Mouse (Mus musculus) spleen, postnatal 36 days (tissue): ENCODE measurements at regions not wholly inside any gene's neighbourhood (a gene's known extent, or its start where the extent isn't known, plus 50 kb on each side); places are given as distances from the start of the nearest gene placed in this dataset.
A peak's percentile ranks its signal among the peaks of the same experiment; 100 is the strongest.

ENCODE experiments used
- DNase-seq, 2 experiments: peaks; one replicate each; pipeline ENCODE4 v3.0.0; 2022; ENCODE audit warnings: low spot score in 2 of 2, mixed read lengths in 1 of 2

DNA sequence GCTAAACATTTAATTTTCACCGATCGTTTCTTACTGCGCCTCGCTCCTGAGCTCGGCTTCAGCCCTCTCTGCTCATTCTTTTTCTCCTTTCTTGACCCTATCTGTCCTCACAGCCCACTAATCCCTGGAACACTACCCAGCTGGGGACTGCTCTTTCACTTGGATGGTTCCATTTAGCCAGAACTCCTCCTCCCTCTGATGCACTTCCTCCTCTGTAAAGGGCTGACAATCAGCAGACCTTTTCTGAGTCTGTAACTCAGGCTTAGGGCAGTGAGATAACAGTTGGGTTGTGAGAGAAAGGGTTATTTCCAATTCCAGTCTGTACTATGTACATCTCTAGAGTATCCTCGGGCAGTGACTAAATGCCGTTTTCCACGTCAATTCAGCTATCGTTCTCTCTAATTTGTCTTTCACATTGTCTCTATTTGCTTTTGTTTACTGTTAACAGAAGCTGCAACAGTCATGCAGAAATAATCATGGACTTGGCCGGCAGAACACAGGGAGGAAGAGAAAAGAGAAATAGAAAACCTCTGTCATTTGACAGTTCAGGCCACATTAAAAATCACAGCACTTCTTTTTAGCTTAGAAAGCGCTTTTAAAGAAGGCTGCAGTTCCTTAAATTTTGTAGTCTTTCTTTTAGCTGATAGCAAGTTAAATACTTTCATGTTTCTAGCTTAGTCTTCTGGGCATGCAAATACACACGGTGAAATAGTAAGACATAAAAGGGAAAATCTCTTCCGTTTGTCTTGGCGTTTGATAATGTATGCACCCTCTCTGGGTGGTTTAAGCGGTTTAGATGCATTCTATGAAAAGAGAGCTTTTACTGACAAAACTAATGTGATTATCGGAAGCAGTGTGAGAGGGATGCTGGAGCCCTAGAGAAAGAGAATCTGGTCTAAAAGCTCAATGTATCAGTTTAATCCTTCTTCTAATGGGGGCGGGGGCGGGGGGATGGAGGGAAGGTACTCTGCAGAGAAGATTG lies 94.7 kb upstream of the Fam181b start:
- DNase-seq, result no peak

DNA sequence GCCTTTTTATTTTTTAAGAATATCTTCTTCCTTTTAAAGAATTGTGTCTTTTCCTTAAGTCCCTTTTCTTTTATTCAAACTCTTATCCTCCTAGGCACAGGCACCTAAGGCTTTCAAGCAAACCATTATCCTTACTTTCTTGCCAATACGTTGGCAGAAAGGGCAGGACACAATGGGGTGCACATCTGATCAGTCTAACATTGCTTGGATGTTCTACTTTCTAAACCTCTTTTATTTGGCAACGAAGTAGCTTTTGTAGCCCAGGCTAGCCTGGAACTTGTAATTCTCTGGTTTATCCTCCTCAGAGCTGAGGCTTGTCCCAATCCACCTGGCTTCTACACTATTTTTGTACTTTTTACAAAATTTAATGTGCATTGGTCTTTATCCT lies 94.0 kb upstream of the Fam181b start:
- DNase-seq, result no peak

- no peak for DNase-seq
Observed at GRCm38 (mm10) chr7:92998886-92999285, 80.8 kb upstream of the Fam181b start.

DNA sequence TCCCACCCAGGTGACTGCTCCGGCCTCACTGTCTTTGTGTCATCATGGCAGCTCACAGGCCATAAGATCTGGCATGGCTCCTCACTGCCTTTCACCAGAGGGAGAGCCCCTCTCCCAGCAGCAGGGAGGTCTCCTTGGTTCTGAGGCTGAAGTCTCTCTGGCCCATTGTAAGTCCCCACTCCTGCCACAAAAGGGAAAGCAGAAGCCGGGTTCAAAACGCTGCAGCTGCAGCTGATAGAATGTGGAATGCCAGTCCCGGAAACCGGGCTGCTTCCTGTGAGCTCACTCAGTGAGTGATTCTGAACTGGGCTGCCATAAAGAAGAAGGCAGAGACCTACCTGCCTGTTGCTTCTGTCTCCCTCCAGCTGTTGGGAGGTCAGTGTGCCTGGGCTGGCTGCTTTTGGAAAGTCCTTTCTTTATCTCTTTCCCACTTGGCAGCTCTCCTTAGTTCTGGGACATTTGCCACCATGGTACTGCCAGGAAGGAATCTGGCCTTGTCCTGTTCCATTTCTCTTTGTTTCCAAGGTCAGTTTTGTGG lies 72.9 kb upstream of the Fam181b start:
- peak; percentile 3 to 6 for DNase-seq

- no peak for DNase-seq
Observed at GRCm38 (mm10) chr7:93007721-93008120, 71.9 kb upstream of the Fam181b start.

DNA sequence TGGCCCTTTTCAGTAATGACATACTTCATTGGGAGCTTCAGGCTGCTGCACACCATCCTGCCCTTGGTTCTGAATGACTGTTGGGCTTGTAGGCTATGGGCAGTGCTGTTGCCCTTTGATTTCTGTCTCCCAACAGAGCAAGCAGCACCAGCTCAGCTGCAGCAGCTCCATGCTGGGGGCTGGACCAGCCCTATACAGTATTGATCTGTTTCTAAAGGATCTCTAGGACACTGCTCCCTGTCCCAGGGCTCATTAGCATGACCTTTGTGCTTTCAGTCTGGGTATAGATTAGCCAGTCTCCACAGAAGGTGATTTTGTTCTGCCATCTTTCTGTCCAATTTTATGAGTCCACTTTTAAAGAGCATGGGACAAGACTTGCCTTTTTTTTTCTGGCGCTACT lies 60.3 kb upstream of the Fam181b start:
- no peak for DNase-seq

DNA sequence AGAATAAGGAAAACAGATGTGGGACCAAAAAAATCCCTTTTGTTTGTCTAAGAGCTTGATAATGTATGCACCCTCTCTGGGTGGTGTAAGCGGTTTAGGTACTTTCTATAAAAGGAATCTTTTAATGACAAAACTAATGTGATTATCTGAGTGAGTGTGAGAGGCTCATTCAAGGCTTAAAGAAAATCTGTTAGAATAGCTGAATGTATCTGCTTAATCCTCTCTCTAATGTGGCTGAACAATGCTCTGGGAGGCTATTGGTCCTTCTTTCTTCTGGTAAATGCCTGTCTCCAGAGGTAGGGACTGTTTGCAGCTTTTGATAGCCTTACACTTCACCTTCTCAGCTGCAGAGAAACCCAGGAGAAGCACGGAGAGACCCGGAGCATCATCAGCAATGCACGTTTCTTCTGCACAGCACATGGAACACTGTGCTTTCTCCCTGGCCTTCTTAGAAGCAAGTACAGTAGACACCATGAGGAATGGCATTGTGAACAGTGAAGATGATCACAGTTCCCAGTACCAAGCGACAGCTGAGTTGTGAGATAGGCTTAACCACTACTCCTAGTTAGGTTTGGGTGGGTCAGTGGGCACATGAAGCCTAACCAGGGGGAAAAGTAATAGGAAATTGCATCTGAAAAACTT lies 56.1 kb upstream of the Fam181b start:
- no peak for DNase-seq

DNA sequence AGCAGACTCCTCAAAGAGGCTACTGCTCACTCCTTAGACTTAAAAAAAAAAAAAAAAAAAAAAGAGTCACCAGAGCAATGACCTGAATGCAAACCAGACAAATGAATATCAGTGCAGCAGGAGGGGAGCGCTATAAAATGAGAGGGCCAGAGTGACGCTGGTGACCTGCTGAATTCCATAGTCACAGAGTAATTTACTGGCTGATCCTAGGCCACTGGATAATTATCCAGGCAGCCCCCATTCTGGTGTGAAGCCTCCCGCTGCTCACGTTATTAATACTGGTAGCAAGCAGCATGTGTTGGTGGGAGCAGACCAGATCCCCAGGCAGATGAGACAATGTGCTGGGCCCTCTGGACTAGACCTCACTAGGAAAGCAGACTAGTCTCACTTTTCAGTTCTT lies 53.4 kb upstream of the Fam181b start:
- no peak for DNase-seq
